Comparison of ENCODE assay signal across 31 mouse cellular contexts in the genomic region with DNA sequence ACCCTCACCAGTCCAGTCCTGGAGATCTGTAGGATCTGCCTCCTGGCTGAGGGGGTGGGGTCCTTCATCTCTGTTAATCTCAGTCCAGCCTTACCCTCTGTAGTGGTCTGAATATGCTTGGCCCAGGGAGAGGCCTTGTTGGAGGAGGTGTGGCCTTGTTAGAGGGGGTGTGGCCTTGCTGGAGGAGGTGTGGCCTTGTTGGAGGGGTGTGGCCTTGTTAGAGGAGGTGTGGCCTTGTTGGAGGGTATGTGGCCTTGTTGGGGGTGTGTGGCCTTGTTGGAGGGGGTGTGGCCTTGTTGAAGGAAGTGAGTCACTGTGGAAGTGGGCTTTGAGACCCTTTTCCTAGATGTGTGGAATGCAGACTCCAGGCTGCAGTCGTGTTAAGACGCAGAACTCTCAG. TPM values are rescaled to one million over a fixed set of nuclear protein-coding genes. Genes with fewer than 3 reads are reported as not detected.
"Had no signal": no experiment of that assay in that cellular context is flagged by ENCODE, and none has a peak within 500 bp of the region (broad histone marks: within the 10 kb centered on the region; RNA-seq: fewer than 3 reads in every experiment).

No protein-coding gene starts in this region.

- H3K9ac ChIP-seq: heart, embryonic 12.5 days; heart, embryonic 15.5 days; hindbrain, embryonic 13.5 days; hindbrain, embryonic 15.5 days; kidney, embryonic 15.5 days; limb, embryonic 13.5 days; limb, embryonic 15.5 days; liver, embryonic 13.5 days; liver, embryonic 15.5 days had no signal

- H3K27ac ChIP-seq: heart, embryonic 10.5 days; heart, embryonic 15.5 days; kidney, embryonic 15.5 days; kidney, postnatal 0 days; limb, embryonic 13.5 days; limb, embryonic 15.5 days; liver, embryonic 13.5 days; liver, embryonic 15.5 days had no signal

- H3K36me3 ChIP-seq: heart, embryonic 10.5 days; heart, embryonic 12.5 days; heart, embryonic 15.5 days; hindbrain, embryonic 13.5 days; hindbrain, embryonic 15.5 days; kidney, embryonic 15.5 days; limb, embryonic 13.5 days; limb, embryonic 15.5 days; liver, embryonic 13.5 days; liver, embryonic 15.5 days had no signal

- H3K9me3 ChIP-seq: heart, embryonic 10.5 days; heart, embryonic 12.5 days; heart, embryonic 15.5 days; hindbrain, embryonic 13.5 days; hindbrain, embryonic 15.5 days; kidney, embryonic 15.5 days; limb, embryonic 13.5 days; limb, embryonic 15.5 days; liver, embryonic 13.5 days; liver, embryonic 15.5 days had no signal

- ATAC-seq: hindbrain, postnatal 0 days; intestine, embryonic 16.5 days had no signal

- H3K27me3 ChIP-seq: hindbrain, embryonic 15.5 days had no signal

- DNase-seq: gastrocnemius, postnatal 14 days; gastrocnemius, postnatal 36 days; heart, adult 18-20 months; heart, postnatal 14 days; heart, postnatal 36 days; kidney, adult 11 months; kidney, adult 2 months; kidney, adult 9 months; kidney, postnatal 14 days; kidney, postnatal 36 days; layer of hippocampus, adult 9-11 months; layer of hippocampus, postnatal 36 days; left cerebral cortex, postnatal 4 days; liver, embryonic 13.5 days had no signal

- H3K4me2 ChIP-seq: heart, embryonic 12.5 days; heart, embryonic 15.5 days; hindbrain, embryonic 13.5 days; hindbrain, embryonic 15.5 days; kidney, embryonic 15.5 days; limb, embryonic 13.5 days; limb, embryonic 15.5 days; liver, embryonic 13.5 days; liver, embryonic 15.5 days had no signal

- H3K4me1 ChIP-seq: liver, embryonic 13.5 days; liver, embryonic 15.5 days had no signal

- H3K4me3 ChIP-seq: heart, embryonic 10.5 days; heart, embryonic 12.5 days; heart, embryonic 15.5 days; hindbrain, embryonic 13.5 days; hindbrain, embryonic 15.5 days; kidney, embryonic 15.5 days; limb, embryonic 13.5 days; limb, embryonic 15.5 days; liver, embryonic 13.5 days; liver, embryonic 15.5 days had no signal

RNA-seq across cellular contexts. Expression of a gene that starts 3.2 kb away (rescaled TPM):
- polyA plus RNA-seq: liver, adult 2 months had no signal

RNA-seq across cellular contexts. Expression of a gene that starts 13.7 kb away (rescaled TPM):
- polyA plus RNA-seq: heart, embryonic 10.5 days; heart, embryonic 12.5 days; heart, embryonic 15.5 days; heart, postnatal 0 days; intestine, embryonic 14.5 days; intestine, embryonic 16.5 days; kidney, adult 2 months; kidney, embryonic 15.5 days; kidney, postnatal 0 days; large intestine, adult 2 months; limb, embryonic 11.5 days; limb, embryonic 13.5 days; limb, embryonic 15.5 days; liver, adult 2 months; liver, embryonic 13.5 days; liver, embryonic 15.5 days had no signal
